Mouse (Mus musculus) frontal cortex, postnatal 10 days (tissue): ENCODE results near the gene Tfrc.
"Not testable (repeated sequence)": the region's sequence is repeated elsewhere in the genome, so short reads cannot be mapped to it uniquely, and the experiment has no call there.

Experiments
- DNase-seq, 2 experiments: peaks; one replicate each; pipeline ENCODE4 v3.0.0; 2022; ENCODE audit warnings: low spot score in 2 of 2, mixed read lengths in 1 of 2

Gene Tfrc

GRCm38 (mm10) chr16:32612052-32612451 lies 3.3 kb downstream of the Tfrc start:
- DNase-seq: no peak

- DNase-seq: no peak
Observed at GRCm38 (mm10) chr16:32613269-32613834, 4.6 kb downstream of the Tfrc start.

GRCm38 (mm10) chr16:32614047-32614446 lies 5.3 kb downstream of the Tfrc start:
- no peak for DNase-seq

- no peak for DNase-seq
Observed at GRCm38 (mm10) chr16:32618946-32619345, 10.2 kb downstream of the Tfrc start.

DNA sequence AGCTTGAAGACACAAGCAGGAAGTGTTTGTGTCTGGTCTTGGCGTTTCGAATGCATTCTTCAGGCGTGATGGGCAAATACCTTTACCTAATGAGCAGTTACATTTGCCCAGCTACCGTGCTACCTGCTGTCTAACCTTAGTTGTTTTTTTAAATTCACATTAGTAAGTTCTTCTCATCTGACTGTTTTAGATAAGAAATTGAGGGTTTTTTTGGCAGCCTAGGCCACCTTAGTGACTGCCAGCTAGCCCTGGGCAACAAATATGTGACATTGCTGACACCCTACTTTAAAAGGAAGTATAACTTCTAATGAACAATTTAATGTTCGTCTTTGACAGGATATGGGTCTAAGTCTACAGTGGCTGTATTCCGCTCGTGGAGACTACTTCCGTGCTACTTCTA lies 19.4 kb downstream of the Tfrc start:
- no peak for DNase-seq

- DNase-seq: no peak
Observed at GRCm38 (mm10) chr16:32632328-32632824, 23.7 kb downstream of the Tfrc start.

DNA sequence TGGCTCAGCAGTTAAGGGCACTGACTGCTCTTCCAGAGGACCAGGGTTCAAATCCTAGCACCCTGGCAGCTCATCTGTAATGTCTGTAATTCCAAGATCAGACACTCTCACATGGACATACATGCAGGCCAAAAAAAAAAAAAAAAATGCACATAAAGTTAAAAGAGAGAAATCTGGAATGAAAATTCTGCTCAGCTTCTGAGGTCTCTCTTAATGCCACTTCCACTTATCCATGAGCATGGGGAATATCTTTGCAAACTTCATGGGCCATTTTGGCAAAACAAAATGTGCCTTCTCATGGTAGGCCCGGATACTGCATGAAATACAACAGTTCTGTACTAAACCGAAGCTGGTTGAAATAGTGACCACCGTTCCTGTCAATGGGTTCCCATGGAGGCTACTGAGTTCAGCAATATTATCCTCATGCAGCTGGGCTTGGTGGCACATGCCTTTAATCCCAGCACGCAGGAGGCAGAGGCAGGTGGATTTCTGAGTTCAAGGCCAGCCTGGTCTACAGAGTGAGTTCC lies 24.8 kb downstream of the Tfrc start:
- DNase-seq: no peak

- DNase-seq: no peak
Observed at GRCm38 (mm10) chr16:32634183-32634582, 25.5 kb downstream of the Tfrc start.

DNA sequence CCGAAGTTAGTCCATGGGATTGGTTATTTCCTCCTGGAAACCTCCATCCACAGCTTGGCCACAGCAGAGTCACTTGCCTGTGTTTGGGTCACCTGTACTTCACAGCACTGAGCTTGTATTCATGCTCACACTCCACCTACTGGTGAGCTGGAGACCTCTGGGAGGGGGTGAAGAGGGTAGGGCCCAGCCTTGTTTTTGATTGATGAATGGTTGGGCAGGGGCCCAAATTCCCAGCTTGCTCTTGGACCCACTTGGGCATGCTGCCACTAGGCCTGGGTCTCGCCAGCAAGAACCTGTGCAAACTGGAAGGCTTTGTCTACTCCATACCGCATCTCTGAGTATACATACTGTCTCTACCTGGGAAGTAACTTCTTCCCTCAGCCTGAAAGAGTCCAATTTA lies 26.6 kb downstream of the Tfrc start:
- no peak for DNase-seq

GRCm38 (mm10) chr16:32636331-32636730 lies 27.6 kb downstream of the Tfrc start:
- no peak for DNase-seq

GRCm38 (mm10) chr16:32636871-32637521 lies 28.3 kb downstream of the Tfrc start:
- no peak for DNase-seq

GRCm38 (mm10) chr16:32638476-32638875 lies 29.8 kb downstream of the Tfrc start:
- peak in 1 of 2 experiments; percentile 75 for DNase-seq

DNA sequence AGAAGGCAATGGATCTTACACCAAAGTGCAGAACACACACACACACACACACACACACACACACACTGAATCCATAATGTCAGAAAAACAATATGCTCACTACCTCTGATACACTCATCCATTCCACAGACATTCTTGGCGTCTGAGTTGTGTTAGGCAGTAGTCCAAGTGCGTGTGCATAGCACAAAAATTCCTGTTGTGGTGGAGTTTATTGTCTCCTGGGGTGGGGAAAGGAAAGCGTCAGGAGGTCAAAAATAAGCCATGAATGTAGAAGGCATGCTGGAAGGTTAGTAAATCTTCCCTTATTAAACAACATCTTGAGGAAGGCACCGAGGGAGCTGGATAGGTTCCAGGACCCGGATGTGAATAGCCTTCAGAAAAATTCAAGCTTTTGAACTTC lies 31.4 kb downstream of the Tfrc start:
- DNase-seq: no peak

DNA sequence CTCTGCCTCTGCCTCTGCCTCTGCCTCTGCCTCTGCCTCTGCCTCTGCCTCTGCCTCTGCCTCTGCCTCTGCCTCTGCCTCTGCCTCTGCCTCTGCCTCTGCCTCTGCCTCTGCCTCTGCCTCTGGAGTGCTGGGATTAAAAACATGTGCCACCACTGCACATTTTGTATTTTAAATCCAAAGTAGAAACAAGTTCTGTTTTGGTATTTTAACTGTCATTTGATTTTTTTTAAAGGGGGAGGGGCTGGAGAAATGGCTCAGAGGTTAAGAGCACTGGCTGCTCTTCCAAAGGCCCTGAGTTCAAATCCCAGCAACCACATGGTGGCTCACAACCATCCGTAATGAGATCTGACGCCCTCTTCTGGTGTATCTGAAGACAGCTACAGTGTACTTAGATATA lies 32.0 kb downstream of the Tfrc start:
- DNase-seq: not testable (repeated sequence)

- no peak for DNase-seq
Observed at GRCm38 (mm10) chr16:32641440-32642219, 32.9 kb downstream of the Tfrc start.

DNA sequence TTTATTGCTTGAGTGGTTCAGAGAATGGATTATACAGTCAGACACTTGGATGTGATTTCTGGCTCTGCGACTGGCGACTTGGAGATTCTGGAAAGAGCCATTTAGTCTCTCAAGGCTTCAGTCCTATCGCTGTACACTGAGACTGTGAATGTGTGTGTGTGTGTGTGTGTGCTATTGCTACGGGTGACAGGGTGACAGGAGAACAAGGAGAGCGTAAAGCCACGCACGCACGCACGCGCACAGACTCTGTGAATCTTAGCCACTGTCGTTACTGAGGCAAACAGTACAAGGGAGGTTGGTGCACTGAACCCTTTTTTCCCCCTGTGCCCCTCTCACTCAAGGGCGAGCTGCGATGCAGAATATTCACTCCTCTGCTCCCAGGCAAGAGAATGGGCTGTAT lies 33.6 kb downstream of the Tfrc start:
- DNase-seq: no peak

- DNase-seq: peak; percentile 82 to 87
Observed at GRCm38 (mm10) chr16:32643661-32644061, 34.9 kb downstream of the Tfrc start, which contains the start of gene Tnk2. Gene Tnk2, plus strand, starts transcription at chr16:32643874.

DNA sequence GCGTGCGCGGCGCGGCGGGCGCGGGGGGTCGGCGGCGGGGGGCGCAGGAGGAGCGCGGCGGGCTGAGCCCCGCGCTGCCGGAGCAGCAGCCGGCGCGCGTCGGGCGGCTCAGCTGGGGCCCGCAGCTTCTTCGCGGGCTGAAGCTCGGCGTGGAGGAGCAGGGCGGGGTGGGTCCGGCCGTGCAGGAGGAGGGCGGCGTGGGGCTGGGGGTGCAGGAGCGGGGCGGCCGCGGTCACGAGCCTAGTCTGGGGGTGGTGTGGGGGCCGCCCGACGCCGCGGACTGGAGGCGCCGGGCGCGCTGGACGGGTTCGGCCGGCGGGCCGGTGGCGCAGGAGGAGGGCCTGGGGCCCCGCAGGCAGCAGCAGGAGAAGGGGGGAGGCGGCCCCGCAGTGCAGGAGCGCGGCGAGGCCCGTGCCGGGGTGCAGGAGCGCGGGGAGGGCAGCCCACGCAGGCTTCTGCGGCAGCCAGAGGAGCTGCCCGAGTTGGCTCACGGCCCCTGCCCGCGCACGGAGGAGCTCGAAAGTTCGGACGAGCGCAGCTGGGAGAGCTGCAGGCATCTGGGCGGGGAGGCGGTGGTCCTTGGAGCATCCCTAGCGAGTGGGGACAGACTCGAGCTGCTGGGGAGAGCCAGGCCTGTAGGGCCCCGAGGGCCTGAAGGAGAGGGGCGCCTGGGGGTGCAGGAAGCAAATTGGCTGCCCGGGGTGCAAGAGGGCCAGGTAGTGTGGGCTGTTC lies 35.5 kb downstream of the Tfrc start:
- peak in 1 of 2 experiments; percentile 56 for DNase-seq

DNA sequence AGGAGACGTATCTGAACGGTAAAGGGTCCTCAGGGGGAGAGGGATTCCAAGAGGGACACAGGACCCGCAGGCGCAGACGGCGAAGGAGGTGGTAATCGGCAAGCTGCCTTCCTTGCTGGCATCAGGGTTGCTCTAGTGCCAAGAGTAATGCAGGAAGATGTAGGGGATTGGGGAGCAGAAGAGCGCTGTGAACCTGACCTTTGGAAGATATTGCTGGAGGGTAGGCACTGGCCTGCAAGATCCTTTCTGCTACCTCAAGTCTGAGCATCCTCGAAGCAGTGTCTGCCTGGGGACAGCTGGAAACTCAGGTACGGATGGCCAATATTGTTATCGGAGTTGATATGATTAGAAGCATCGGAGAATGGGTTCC lies 36.1 kb downstream of the Tfrc start:
- DNase-seq: no peak

DNA sequence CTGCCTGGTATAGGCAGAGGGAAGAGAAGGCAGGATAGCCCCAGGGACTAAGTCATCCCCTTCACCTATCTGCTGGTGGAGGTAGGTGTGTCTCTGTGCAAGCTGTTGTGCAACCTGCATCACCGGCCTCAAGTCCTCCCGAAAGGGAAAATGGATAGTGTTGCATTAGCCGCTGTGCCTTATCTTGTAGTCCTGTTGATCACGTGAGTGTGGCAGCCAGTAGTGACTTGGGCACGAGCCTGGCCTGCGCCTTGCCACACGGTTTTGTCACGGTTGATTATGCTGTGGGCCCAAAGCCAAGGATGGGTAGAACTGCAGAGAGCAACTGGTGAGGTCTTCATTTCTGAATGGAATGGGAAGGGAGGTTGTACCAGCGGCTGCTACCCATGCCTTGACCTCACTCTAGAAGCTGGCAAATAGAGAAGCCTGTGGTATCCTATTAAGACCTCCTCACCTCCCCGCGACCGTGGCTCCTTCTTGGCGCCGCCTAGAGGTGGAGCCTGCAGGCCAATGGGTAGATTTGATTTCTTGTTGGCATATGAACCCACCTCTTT lies 36.7 kb downstream of the Tfrc start:
- peak in 1 of 2 experiments; percentile 28 for DNase-seq

GRCm38 (mm10) chr16:32646014-32646413 lies 37.3 kb downstream of the Tfrc start:
- DNase-seq: no peak

GRCm38 (mm10) chr16:32647712-32648111 lies 39.0 kb downstream of the Tfrc start:
- no peak for DNase-seq
